Mouse (Mus musculus) spleen, adult 2 months (tissue): Measurements from ENCODE around the gene Acot3.

Experiments
- CTCF ChIP-seq: fragments of 200-500 bp; IDR thresholded peaks from 2 replicates; pipeline ENCODE4 v1.5.1; 2011; ENCODE audit warnings: mild to moderate bottlenecking, inconsistent platforms; ENCODE audit not compliant: insufficient read depth, insufficient read length, insufficient replicate concordance; ENCODE audit errors: extremely low read depth
- POLR2A ChIP-seq: fragments of 200-500 bp; IDR thresholded peaks from 2 replicates; pipeline ENCODE4 v1.6.1; 2011; ENCODE audit warnings: low read depth, low read length, inconsistent platforms

- TF ChIP-seq CTCF (no peak), POLR2A (no peak)
Measured at GRCm38 (mm10) chr12:84060946-84061345, 9.0 kb downstream of the Acot3 start.
